Mouse (Mus musculus): ENCODE measurements around the gene Csrnp3. TPM values are rescaled to one million over a fixed set of nuclear protein-coding genes. Genes with fewer than 3 reads are reported as not detected.

Csrnp3 gene
- polyA plus RNA-seq, 1 experiment from 2014 or later: 1.2 TPM

GRCm38 (mm10) chr2:66041203-66041916 is 195.8 kb downstream of the Csrnp3 start:
- H3K36me3 ChIP-seq (ENCODE audit: control insufficient read depth, insufficient read depth): no peaks in the 10 kb centered on the region
- H3K4me3 ChIP-seq (ENCODE audit: low read length): no peak overlapping the region
- no peaks in the 10 kb centered on the region for H3K4me1 ChIP-seq (ENCODE audit: control insufficient read depth, insufficient read depth, low read length)
- no peak overlapping the region for H3K9ac ChIP-seq (ENCODE audit: low read length)
- no peak for ATAC-seq (replicated peaks; ENCODE audit: extremely low read depth, insufficient read depth, low FRiP score)
- no peaks in the 10 kb centered on the region for H3K9me3 ChIP-seq (replicated peaks; ENCODE audit: control insufficient read depth, low read length)
- 91% methylated on average over 21 of the region's 21 CpGs for WGBS
- H3K27me3 ChIP-seq (ENCODE audit: control insufficient read depth, insufficient read depth, low read length): no peaks in the 10 kb centered on the region
- H3K4me2 ChIP-seq (ENCODE audit: low read depth, low read length): no peak overlapping the region
- no peak overlapping the region for H3K27ac ChIP-seq (ENCODE audit: low read length)

- Histone ChIP-seq H3K4me3 (ENCODE audit: low read length) (no peak overlapping the region), H3K27me3 (ENCODE audit: control insufficient read depth, insufficient read depth, low read length) (no peaks in the 10 kb centered on the region), H3K27ac (ENCODE audit: low read length) (no peak overlapping the region), H3K36me3 (ENCODE audit: control insufficient read depth, insufficient read depth) (no peaks in the 10 kb centered on the region), H3K9me3 (replicated peaks; ENCODE audit: control insufficient read depth, low read length) (no peaks in the 10 kb centered on the region), H3K9ac (ENCODE audit: low read length) (no peak overlapping the region), H3K4me1 (ENCODE audit: control insufficient read depth, insufficient read depth, low read length) (no peaks in the 10 kb centered on the region), H3K4me2 (ENCODE audit: low read depth, low read length) (no peak overlapping the region)
- ATAC-seq (replicated peaks; ENCODE audit: extremely low read depth, insufficient read depth, low FRiP score): no peak
- WGBS: 73% methylated on average over 9 of the region's 9 CpGs
These were observed 196.4 kb downstream of the Csrnp3 start for GRCm38 (mm10) chr2:66041917-66042419.

- ATAC-seq (replicated peaks; ENCODE audit: extremely low read depth, insufficient read depth, low FRiP score): no peak
- 63% methylated on average over 17 of the region's 17 CpGs for WGBS
- Histone ChIP-seq H3K27me3 (ENCODE audit: control insufficient read depth, insufficient read depth, low read length) (no peaks in the 10 kb centered on the region), H3K4me3 (ENCODE audit: low read length) (no peak overlapping the region), H3K36me3 (ENCODE audit: control insufficient read depth, insufficient read depth) (no peaks in the 10 kb centered on the region), H3K9ac (ENCODE audit: low read length) (no peak overlapping the region), H3K27ac (ENCODE audit: low read length) (no peak overlapping the region), H3K4me1 (ENCODE audit: control insufficient read depth, insufficient read depth, low read length) (no peaks in the 10 kb centered on the region), H3K4me2 (ENCODE audit: low read depth, low read length) (no peak overlapping the region), H3K9me3 (replicated peaks; ENCODE audit: control insufficient read depth, low read length) (no peaks in the 10 kb centered on the region)
These were observed 198.2 kb downstream of the Csrnp3 start for GRCm38 (mm10) chr2:66043441-66044404.

GRCm38 (mm10) chr2:66044405-66045089 is 199.0 kb downstream of the Csrnp3 start:
- 82% methylated on average over 12 of the region's 12 CpGs for WGBS
- ATAC-seq (replicated peaks; ENCODE audit: extremely low read depth, insufficient read depth, low FRiP score): no peak

GRCm38 (mm10) chr2:66063291-66063690 is 217.7 kb downstream of the Csrnp3 start:
- no peak overlapping the region for H3K9ac ChIP-seq (ENCODE audit: low read length)
- no peak overlapping the region for H3K4me2 ChIP-seq (ENCODE audit: low read depth, low read length)
- H3K4me3 ChIP-seq (ENCODE audit: low read length): no peak overlapping the region
- 79% methylated on average over 10 of the region's 10 CpGs for WGBS
- no peak for ATAC-seq (replicated peaks; ENCODE audit: extremely low read depth, insufficient read depth, low FRiP score)
- no peaks in the 10 kb centered on the region for H3K27me3 ChIP-seq (ENCODE audit: control insufficient read depth, insufficient read depth, low read length)
- no peaks in the 10 kb centered on the region for H3K36me3 ChIP-seq (ENCODE audit: control insufficient read depth, insufficient read depth)
- no peak overlapping the region for H3K27ac ChIP-seq (ENCODE audit: low read length)
- H3K4me1 ChIP-seq (ENCODE audit: control insufficient read depth, insufficient read depth, low read length): no peaks in the 10 kb centered on the region; the same call in 1 of the 2 replicates
- no peaks in the 10 kb centered on the region for H3K9me3 ChIP-seq (replicated peaks; ENCODE audit: control insufficient read depth, low read length)

More at GRCm38 (mm10) chr2:66044405-66045089, 199.0 kb downstream of the Csrnp3 start:
- no peaks in the 10 kb centered on the region for H3K9me3 ChIP-seq (replicated peaks; ENCODE audit: control insufficient read depth, low read length)
- H3K4me3 ChIP-seq (ENCODE audit: low read length): no peak overlapping the region
- H3K9ac ChIP-seq (ENCODE audit: low read length): no peak overlapping the region
- H3K4me1 ChIP-seq (ENCODE audit: control insufficient read depth, insufficient read depth, low read length): no peaks in the 10 kb centered on the region
- H3K4me2 ChIP-seq (ENCODE audit: low read depth, low read length): no peak overlapping the region
- H3K36me3 ChIP-seq (ENCODE audit: control insufficient read depth, insufficient read depth): no peaks in the 10 kb centered on the region
- H3K27ac ChIP-seq (ENCODE audit: low read length): no peak overlapping the region
- H3K27me3 ChIP-seq (ENCODE audit: control insufficient read depth, insufficient read depth, low read length): no peaks in the 10 kb centered on the region

GRCm38 (mm10) chr2:66069454-66069853 is 223.9 kb downstream of the Csrnp3 start:
- Histone ChIP-seq H3K4me3 (ENCODE audit: low read length) (no peak overlapping the region), H3K36me3 (ENCODE audit: control insufficient read depth, insufficient read depth) (no peaks in the 10 kb centered on the region), H3K4me2 (ENCODE audit: low read depth, low read length) (no peak overlapping the region), H3K9ac (ENCODE audit: low read length) (no peak overlapping the region), H3K4me1 (ENCODE audit: control insufficient read depth, insufficient read depth, low read length) (no peaks in the 10 kb centered on the region), H3K27ac (ENCODE audit: low read length) (no peak overlapping the region), H3K9me3 (replicated peaks; ENCODE audit: control insufficient read depth, low read length) (no peaks in the 10 kb centered on the region), H3K27me3 (ENCODE audit: control insufficient read depth, insufficient read depth, low read length) (no peaks in the 10 kb centered on the region)
- no peak for ATAC-seq (replicated peaks; ENCODE audit: extremely low read depth, insufficient read depth, low FRiP score)
- 41% methylated on average over 6 of the region's 6 CpGs for WGBS

- H3K27me3 ChIP-seq (ENCODE audit: control insufficient read depth, insufficient read depth, low read length): no peaks in the 10 kb centered on the region
- no peak overlapping the region for H3K4me2 ChIP-seq (ENCODE audit: low read depth, low read length)
- H3K4me3 ChIP-seq (ENCODE audit: low read length): no peak overlapping the region
- H3K36me3 ChIP-seq (ENCODE audit: control insufficient read depth, insufficient read depth): no peaks in the 10 kb centered on the region
- ATAC-seq (replicated peaks; ENCODE audit: extremely low read depth, insufficient read depth, low FRiP score): no peak
- no peak overlapping the region for H3K9ac ChIP-seq (ENCODE audit: low read length)
- no peak overlapping the region for H3K27ac ChIP-seq (ENCODE audit: low read length)
- 90% methylated on average over 2 of the region's 2 CpGs for WGBS
- H3K9me3 ChIP-seq (replicated peaks; ENCODE audit: control insufficient read depth, low read length): no peaks in the 10 kb centered on the region
- H3K4me1 ChIP-seq (ENCODE audit: control insufficient read depth, insufficient read depth, low read length): peaks cover 4% of the 10 kb centered on the region; the same call in 1 of the 2 replicates
These were observed 235.2 kb downstream of the Csrnp3 start for GRCm38 (mm10) chr2:66080731-66081130.

Measured in heart, embryonic 16.5 days (tissue).